Mouse (Mus musculus): ENCODE results near the gene Ntn1.

The Ntn1 gene

GRCm38 (mm10) chr11:68383519-68383918 lies 17.1 kb downstream of the Ntn1 start:
- DNase-seq (ENCODE audit: extremely low spot score), result no peak

DNA sequence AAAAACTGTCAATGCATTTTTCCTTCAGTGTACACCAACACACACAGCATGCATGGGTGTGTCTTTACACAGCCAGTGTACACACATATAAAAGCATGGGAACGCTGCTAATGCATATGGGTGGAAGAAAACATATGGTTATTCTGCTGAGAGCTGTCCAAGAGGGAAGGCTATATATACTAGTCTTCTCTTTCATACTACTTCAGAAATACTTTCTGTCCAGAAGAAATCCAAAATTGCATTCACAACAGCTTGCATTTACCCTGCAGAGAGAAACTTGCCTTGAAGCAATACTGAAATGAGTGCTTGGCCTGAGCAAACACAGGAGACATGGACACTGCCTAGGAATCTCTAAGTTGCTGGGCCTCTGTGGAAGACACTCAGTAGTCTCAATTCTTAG lies 18.8 kb downstream of the Ntn1 start:
- no peak for DNase-seq (ENCODE audit: extremely low spot score)

DNA sequence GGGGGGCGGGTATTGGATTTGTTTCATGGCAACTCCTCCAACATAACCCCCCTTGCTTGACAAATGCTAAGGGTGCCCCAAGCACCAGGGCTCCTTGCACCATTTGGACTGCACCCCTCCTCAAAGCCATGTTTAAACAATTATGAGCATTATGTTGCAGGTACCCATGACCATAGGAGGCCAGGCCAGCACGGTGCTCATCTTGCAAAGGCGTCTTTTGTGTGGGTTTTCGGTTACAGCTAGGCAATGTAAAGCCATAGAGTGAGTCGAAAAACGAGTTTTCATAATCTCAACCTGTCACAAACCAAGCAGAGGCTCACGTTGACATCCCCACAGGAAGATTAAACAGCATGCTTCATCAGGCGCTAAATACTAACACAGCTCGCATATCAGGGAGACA lies 19.3 kb downstream of the Ntn1 start:
- DNase-seq (ENCODE audit: extremely low spot score), result no peak

DNA sequence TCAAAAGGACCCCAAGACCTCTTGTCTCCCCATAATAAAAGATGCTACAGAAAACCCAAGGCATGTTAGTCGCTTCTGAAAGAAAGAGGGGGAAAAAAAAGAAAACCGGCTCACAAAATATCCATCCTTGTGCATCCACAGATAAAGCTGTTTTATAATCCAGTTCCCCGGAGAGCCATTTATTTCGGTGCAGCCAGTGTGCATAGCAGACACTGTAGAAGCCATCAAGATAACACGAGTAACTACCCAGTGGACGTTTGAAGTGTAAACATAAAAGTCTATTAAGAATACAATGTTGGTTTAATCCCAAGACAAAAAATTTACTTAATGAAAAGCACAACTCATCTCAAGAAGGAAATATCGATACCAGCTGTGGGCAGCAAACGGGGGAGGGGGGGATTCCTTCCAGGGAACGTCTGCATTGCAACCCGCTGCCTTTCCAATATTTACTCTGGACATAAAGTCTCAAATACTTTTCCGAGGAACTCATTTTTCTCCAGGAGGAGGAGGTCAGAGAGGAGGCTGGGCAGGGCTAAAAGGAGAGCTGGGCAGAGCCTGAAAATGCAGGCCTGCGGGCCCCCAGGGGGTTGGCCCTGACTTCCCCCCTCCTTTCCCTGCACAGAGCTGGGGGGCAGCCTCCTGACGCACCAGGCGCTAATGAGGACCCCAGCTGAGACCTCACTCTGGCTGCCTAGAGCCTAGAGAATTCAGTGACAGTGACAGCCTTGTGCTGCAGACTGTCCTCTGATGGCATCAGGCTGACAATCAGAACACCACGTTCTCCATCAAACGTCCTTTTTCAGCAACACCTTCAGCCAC lies 21.5 kb downstream of the Ntn1 start:
- peak; percentile 37 for DNase-seq (ENCODE audit: extremely low spot score)

GRCm38 (mm10) chr11:68378419-68378818 lies 22.2 kb downstream of the Ntn1 start:
- no peak for DNase-seq (ENCODE audit: extremely low spot score)

- DNase-seq (ENCODE audit: extremely low spot score), result no peak
Measured at GRCm38 (mm10) chr11:68373105-68373504, 27.5 kb downstream of the Ntn1 start.

DNA sequence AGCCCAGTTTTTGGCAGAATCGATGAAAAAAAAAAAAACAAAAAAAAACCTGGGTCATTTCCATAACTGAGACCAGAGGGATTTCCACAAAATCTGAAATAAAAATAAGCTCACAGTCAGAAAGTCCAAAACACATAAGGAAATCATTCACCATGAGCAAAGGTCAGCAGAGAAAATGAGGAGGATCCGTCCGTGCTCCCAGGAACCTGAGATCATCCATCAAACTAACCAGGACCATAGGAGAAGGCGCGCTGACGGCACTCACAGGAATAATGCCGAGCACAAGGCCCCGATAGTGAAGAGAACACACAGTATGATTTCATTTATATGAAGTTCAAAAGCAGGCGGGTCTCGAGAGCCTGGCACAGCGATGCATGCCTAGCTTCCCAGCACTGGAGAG lies 29.0 kb downstream of the Ntn1 start:
- peak; percentile 15 for DNase-seq (ENCODE audit: extremely low spot score)

GRCm38 (mm10) chr11:68356901-68357300 lies 43.7 kb downstream of the Ntn1 start:
- DNase-seq (ENCODE audit: extremely low spot score), result no peak

- no peak for DNase-seq (ENCODE audit: extremely low spot score)
Measured at GRCm38 (mm10) chr11:68355561-68355960, 45.1 kb downstream of the Ntn1 start.

GRCm38 (mm10) chr11:68354848-68355247 lies 45.8 kb downstream of the Ntn1 start:
- DNase-seq (ENCODE audit: extremely low spot score), result no peak

GRCm38 (mm10) chr11:68352236-68352635 lies 48.4 kb downstream of the Ntn1 start:
- DNase-seq (ENCODE audit: extremely low spot score), result no peak

DNA sequence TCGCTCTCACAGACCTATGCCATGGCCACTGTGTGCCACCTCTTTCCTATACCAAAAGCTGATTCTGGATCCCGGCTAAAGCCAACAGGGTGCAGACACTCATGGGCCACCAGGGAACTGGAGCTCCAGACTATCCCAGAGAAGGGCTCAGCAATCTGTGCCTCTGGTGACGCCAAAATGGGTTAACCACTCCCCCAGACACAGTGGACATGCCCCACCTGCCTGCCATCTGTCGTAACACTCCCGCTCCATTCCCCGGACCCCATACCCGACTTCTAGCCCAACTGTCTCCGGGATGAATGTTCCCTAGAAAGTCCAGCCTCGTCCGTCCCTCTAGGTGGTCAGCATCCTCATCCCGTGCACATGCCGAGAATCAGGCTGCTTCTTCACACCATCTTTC lies 51.8 kb downstream of the Ntn1 start:
- DNase-seq (ENCODE audit: extremely low spot score), result no peak

DNA sequence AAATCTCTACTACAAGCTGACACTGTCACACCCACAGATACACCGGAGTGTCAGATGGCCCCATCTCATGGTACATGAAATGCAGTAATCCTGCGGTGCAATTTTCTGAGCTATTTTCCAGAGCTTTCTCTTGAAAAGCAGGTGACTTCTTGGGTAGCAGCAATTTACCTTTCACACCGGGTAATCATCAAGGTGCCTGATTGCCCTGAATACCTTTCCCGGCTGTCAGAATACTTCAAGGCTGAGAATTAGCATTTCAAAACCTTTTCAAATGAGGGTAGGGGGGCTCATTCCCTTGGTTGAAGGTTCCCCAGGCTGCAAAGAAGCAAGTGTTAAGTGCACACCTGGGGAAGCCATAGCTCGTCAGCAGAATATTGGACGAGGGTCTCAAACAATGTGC lies 52.5 kb downstream of the Ntn1 start:
- DNase-seq (ENCODE audit: extremely low spot score), result no peak

GRCm38 (mm10) chr11:68347508-68347907 lies 53.1 kb downstream of the Ntn1 start:
- no peak for DNase-seq (ENCODE audit: extremely low spot score)

DNA sequence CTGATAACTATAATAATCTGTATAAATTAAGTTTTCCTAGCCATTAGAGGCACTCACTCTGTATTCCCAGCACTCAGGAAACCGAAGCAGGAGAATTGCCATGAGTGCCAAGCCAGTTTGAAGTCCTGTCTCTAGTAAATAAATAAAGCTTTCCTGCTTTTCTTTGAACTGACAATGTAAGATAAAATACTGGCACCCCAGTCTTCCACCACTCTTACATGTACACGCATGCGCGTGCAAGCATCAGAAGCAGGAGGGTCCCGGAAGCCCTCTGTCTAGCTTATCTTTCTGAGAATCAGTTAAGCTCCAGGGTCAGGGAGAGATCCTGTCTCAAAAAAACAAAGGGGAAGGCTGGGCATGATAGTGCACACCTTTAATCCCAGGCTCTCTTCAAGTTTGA lies 54.5 kb downstream of the Ntn1 start:
- no peak for DNase-seq (ENCODE audit: extremely low spot score)

- DNase-seq (ENCODE audit: extremely low spot score), result no peak
Measured at GRCm38 (mm10) chr11:68344221-68344620, 56.4 kb downstream of the Ntn1 start.

GRCm38 (mm10) chr11:68342761-68343160 lies 57.9 kb downstream of the Ntn1 start:
- DNase-seq (ENCODE audit: extremely low spot score), result no peak

DNA sequence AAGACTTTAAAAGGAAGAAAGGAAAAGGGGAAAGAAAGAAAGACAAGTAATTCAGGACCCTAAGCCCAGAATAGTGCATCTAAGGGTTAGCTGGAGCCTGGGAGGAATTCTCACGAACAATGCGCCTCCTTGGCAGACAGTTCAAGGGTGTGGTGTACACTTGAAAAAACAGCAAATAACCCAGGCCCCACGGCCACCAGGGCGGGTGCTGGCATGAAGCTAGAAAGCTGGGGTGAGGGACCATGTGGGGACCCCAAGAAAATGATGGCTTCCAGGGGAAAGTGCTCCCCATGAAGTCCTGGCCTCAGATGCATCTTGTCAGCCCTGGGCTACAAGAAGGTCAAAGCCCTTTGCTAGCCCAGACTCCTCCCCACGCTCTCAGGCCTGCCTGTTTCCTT lies 58.6 kb downstream of the Ntn1 start:
- no peak for DNase-seq (ENCODE audit: extremely low spot score)

DNA sequence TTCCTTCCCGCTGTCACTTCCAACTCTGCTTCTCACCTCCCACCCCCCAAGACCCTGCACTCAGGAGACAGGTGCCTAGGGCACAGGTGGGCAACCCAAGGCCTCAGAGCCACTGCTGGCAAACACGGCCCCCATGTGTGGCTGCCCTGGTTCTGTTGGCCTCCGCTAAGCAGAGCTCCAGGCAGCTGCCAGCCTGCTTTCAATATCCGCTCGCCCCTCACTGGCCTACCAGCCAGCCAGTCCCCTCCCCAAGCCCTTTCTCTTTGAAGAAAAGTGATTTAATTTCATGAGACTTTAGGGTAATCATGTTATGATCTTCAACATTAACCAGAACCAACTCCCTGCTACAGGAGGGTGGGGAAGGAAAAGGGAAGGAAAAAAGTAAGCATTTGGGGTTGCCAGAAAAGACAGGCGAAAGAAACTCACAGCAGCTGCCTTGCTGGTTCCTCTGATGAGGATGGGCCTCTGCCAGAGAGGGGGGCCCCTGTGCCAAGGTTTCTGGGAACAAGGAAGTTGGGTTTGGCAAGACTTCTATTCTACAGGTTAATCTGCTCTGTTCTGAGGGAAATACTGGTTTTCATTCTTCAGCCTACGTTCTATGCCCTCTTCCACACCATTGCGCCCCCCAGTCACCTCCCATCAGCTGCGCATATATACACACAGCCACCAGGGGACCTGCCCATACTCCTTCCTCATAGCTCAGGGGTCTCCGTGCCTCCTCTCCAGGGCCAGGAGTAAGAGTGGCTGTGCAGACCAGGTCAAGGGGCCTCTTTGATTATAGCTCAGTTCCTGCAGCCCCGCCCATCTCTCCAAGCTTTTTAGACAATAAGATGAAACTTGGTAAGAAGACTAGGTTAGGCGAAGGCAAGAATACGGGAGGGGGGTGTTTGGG lies 59.3 kb downstream of the Ntn1 start:
- no peak for DNase-seq (ENCODE audit: extremely low spot score)

- DNase-seq (ENCODE audit: extremely low spot score), result no peak
Measured at GRCm38 (mm10) chr11:68340366-68340765, 60.3 kb downstream of the Ntn1 start.

DNA sequence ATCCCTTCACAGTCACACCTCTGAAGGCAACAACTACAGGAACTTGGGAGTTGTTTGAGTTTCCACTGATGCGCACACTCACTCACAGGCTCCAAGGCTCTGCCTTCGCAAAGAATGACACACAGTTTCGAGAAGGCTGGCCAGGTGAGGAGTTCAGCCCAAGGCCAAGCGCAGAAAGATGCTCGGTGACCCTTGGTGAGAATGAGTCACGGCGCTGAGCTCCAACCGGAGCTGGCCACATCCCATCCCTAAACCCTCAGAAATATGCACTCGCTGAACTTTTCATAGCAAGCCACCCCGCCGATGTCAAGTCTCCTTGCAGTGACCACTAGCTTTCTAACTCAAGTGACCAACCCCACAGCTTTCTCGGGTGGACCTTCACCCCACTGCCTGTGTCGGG lies 60.8 kb downstream of the Ntn1 start:
- no peak for DNase-seq (ENCODE audit: extremely low spot score)

GRCm38 (mm10) chr11:68339331-68339730 lies 61.3 kb downstream of the Ntn1 start:
- no peak for DNase-seq (ENCODE audit: extremely low spot score)

DNA sequence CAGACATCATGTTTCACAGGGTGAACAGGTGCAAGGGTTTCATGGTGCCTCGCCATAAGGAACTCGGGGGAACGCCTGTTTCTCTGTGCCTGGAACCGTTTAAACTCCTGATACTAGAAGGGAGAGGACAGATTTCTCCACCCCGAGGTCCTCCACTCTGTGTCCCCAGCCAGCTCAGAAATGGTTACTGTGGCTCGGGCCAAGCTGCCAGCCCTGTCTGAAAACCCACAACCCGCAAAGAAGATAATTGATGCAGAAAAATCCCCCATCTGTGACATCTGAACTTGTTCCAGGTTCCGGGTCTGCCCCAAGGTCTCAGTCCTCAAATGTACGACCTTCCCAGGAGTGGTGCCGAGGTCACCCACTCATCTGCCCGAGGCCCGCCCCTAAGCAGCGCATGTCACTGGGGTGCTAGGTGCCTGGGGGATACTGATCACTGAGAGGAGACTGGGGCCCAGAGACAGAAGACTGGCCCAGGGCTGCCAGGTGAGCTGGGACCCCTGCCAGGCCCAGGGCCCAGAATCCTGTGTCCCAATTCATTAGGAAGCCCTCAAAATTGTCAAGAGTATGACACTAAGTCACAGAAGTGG lies 68.9 kb downstream of the Ntn1 start:
- no peak for DNase-seq (ENCODE audit: extremely low spot score)

All from embryo, embryonic 9.5 days (tissue).